Mouse (Mus musculus) right cerebral cortex, postnatal 14 days (tissue): ENCODE measurements around the gene Ufsp1.

Experiments
- DNase-seq: peaks from one replicate; pipeline ENCODE4 v3.0.0; 2022

The Ufsp1 gene

DNA sequence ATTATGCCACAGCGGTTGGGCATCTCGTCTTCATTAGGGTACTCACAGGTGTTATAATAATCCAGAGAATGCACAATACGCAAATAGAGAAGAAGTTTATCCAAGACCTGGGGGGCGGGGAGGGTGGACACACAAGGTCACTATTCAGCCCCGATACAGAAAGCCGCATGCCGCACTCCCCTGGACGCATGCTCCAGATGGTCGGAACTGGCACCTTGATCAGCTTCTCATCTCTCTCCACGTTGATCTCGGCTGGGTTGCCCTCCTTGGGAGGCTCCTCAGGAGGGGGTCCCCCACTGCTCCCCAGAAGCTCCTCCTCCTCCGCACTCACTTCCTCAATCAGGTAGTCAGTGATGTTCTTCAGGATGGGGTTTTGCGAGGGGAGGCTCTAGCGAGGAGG, 2.7 kb downstream of the Ufsp1 start:
- no peak for DNase-seq

DNA sequence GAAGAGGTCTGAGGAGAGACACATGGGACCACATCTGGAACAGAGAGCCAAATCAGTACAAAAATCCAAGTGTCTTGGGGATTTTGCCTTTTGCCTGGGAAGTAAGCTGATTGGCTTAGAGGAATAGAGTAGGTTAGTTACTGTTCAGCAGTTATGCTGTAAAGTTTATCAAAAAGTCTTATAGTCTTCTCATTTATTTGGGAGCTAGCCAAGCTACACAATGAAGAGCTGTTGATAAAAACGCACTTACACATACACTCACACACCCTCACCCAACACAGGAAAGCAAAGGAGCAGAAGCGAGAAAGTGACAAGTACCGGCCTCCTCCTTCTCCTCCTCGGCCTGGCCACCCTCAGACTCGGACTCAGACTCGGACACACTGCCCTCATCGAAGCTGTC, 4.8 kb downstream of the Ufsp1 start:
- no peak for DNase-seq

DNA sequence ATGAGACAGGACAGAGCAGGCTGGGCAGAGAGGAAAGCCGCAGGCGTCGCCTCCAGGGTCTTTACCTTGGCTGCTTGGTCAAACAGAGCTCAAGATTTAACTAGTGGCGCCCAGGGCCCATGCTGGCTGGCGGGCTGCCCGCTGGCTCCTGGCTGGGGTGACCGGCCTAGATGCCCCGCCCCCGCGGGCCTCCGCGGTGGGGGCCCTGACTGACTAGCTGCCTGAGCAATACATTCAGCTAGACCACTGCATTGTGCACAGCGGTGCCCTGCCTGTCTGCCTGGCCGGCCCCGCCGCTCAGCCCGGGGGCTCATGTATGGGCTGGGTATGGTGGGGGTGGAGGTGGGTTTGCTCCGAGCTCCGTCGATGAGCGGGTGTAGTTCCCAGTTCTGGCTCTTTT, 6.8 kb downstream of the Ufsp1 start:
- DNase-seq, result no peak

DNA sequence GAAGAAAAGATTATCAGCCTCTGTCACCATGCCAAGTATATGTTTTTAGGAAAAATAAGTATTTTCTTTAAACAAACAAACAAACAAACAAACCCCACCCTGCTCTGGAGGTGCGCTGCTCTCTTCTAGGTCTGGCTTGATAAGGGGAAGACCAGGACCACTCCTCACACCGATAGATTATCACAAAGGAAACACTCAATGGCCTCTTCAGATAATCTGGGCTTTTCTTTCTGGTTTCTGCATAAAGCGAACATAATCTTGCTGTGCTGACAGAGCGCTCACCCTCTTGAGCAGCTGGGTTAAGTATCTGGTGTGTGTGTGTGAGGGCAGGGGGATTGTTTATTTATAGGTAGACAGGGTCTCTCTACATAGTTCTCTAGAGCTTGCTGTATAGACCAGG, 9.2 kb downstream of the Ufsp1 start:
- DNase-seq, result no peak

DNA sequence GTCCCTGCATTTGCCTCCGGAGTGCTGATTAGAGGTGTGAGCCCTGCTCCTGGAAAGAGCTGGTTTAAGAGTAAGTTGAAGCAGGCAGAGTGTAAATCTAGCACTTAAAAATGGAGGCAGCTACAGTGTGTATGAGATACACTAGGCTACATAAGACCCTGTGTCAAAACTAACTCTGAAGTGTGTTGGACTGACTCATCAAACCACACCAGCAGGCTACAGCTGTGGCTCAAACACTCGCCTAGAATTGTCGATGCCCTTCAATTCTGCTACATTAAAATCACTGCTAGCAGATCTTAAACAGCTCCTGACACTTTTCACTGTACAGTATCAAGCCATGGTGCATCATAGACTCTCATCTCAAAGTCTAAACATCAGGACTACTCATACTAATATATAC, 9.7 kb downstream of the Ufsp1 start:
- no peak for DNase-seq

DNA sequence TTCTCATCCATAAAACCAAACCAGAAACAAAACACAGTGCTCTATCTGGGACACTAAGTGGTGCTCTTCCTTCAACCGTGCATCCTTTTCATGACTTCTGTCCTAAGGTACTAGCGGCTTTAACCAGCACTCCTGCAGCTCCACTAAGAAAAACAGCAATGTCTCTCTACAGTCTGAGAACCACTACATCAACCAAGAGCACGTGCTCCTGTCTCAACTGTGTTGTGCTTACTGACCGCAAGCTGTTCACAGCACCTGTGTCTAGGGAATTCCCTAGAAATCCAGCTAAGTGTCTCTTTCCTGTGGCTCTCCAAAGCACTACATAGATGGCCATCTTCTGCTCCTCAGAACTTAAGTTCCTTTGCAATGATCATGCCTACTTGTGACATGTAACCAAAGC, 10.4 kb downstream of the Ufsp1 start:
- no peak for DNase-seq

DNA sequence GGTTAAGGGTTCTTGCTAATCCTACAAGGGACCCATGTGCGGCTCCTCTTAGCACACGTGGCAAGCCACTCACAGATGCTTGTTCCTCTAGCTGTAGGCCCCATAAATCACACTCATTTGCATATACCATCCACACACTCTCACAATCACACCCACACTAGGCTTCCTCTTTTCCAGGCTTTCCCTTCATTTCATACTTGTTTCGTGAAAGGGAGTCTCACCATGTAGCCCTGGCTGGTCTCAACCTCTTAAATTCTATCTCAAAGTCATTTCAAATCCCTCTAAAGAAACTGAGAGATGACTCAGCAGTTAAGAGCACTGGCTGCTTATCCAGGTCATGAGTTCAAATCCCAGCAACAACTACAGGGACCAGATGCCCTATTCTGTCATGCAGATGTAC, 11.4 kb downstream of the Ufsp1 start:
- DNase-seq, result no peak

DNA sequence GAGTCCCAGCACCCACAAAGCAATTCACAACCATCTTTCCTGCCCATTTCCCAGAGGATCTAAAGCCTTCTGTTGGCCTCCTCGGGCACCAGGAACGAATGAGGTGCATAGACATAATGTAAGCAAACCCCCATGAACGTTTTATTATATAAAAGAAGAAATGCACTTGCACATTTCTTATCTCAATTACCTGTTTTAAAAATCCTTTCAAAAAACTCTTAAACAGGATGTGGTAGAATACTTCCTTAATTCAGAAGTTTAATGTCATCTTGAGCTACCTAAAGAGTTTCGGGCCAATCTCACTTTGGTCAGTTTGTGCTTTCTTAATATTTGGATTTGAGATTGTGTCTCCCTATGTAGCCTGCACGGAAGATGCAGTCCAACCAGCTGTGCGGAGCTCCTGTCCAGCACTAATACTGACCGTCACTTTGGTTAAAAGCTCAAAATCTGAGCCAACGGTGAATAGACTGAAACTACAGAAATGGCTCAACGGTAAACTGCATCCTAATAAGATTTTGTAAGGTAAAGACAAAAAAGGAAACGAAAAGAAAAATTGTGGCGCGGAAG, 12.1 kb downstream of the Ufsp1 start:
- DNase-seq, result no peak

DNA sequence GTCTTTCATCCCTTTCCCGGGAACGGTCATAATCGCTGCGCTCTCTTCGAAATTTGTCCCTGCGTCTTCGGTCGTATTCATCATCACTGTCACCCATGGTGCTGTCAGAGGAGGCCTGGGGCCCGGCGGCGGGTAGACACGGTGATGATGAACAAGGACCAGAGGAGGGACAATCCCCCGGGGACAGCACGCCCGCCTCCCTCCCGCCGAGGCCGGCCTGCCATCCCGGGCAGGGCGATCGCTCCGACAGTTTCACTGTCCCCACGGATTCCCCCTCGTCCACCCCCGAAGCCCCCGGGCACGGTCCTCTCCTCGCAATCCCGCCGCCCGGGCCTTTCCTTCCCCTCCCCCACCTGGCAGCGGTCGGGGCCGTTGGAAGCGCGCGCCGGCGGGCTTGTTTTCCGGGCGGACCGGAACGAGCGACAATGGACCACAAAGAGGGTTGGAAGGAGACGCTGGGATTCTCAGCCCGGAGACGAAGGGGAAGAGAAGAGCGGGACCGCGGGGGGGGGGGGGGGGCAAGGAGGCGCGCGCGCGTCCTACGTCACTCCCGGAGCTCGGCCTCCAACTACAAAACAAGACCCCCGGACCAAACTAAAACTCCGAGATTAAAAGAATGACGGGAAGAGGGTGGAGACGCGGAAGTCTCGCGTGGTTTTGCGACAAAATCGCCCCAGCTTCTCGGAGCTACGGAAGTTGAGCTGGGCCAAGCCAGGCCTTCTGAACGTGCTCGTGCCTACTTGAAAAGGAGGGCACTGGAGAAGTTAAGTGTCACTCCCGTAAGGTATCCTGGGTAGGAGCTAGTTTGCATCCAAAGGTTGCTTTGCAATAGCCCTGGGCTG, 12.9 kb downstream of the Ufsp1 start, which contains the start of gene Srrt:
TSS of gene Srrt (minus strand) at position 604 of the 842 bp plus-strand sequence.
- DNase-seq, result peak; percentile 90

DNA sequence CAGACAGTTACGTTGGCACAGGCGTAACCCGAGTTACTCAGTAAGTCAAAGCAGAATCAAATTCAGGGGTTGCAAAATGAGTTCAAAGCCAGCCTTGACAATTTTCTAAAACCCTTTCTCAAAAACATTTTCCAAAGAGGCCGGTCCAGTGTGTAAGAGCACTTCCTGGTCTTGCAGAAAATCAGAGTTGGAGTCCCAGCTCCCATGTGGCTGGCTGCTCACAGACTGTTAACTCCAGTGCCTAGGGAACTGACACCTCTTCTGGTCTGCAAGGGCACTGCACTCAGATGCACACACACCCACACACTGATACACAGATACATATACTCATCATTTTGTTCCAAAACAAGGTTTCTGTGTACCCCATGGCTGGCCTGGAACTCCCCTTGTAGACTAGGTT, 13.9 kb downstream of the Ufsp1 start:
- DNase-seq, result no peak

DNA sequence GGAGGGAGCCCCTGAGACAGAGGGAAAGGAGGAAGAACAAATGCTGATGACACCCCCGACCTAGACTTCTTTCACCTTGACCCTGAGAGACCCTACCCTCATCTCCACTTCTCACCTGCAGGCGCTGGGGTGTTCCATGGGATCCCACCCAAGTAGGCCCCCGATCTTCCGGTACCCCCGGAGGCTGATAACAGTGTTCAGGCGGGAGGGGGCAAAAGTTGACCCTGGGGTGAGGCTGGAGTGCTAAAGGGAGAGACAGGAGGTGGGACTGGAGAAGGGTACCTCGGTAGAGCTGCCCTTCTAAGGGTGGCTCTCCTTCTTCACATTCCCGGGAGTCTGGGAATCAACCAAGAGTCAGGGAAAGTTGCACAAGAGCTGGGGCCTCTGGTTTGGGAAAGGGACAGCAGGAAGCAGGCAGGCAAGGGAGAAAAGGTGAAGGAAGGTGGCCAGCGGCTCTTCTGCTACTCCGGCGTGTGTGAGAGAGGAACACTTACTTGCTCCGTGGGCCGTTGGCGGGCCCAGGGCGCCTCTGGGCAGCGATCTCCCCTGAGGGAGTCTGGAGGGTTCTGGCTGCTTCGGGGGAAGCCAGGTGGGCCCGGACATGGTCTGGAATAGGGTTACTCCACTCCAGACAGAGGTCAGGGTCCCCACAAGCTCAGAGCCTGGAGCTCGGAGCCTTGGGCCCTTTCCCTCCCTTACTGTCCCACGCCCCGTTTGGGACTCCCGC, 19.2 kb downstream of the Ufsp1 start:
- no peak for DNase-seq

DNA sequence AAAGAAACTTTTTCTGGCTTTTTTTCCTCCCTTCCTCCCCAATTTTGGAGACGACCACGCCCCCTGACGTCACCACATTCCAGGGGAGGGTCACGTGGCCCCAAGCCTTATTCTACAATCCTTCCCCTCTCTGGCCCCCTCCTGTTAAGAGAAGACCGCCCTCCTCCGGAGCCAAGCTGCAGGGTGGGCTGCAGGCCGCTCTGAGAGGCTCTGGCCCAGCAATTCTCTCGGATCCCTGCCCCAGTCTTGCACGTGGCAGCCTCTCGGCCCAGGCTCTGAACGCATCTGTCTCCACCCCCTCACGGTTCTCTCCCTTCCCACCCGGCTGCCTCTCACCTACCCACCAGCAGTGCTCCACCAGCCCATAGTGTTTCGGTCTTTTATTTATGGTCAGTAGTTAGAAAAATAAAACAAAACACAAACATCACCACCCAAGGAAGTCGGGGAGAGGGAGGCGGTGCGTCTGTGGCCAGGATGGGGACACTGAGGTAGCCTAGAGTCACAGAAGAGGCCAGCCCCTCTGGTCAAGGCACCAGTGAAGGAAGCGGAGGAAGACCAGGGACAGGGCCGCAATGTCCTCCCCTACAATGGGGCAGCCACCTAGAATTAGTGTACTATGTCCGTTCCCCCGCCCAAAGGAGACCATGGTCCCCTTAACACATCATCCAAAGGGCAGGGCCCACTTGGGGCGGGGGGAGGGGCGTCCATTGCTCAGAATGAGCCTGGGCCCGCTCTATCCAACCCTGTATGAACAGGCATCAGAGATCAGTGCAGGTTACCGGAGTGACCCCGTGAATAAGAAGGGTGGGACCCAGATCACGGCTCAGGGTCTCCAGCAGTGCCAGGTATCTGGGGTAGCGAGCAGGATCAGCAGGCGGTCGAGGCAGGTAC, 20.0 kb downstream of the Ufsp1 start, which contains the start of gene Trip6:
TSS of gene Trip6 (minus strand) at position 212 of the 891 bp plus-strand sequence.
- peak; percentile 72 for DNase-seq

DNA sequence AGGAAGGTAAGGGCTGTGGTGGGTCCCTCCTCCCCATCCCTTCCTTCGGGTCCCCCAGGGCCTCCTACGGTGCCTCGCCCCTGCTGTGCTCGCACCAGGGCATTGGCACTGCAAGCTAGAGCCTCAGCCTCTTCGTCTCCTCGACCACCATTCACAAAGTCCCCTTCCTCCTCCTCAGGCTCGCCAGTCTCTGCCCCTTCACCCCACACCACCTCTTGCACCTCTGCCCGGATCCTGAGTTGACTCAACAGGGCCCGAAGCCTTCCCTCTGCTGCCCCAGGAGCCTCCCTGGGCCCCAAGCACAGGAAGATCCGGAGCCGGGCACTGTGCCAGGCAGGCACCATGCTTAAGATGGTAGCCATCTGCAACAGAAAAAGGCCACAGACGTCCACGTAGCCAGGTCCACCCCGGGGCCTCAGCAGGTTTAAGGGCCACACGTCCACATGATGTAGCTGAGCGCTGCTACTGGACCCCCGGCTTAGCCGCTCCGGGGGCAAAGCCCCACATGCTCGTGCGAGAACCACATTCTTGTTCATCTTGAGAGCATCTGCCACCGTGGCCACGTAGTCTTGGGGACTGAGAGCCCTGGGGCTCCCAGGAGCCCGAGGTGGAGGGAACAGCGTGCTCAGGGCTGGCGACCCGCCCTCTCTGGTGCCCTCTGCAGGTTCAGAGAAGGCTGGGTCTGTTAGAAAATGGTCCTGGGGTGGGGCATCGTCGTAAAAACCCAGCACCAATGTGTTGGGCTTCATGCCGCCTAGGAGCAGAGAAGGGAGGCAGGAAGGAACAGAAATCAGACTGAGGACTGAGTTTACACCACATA, 20.9 kb downstream of the Ufsp1 start:
- DNase-seq, result no peak

DNA sequence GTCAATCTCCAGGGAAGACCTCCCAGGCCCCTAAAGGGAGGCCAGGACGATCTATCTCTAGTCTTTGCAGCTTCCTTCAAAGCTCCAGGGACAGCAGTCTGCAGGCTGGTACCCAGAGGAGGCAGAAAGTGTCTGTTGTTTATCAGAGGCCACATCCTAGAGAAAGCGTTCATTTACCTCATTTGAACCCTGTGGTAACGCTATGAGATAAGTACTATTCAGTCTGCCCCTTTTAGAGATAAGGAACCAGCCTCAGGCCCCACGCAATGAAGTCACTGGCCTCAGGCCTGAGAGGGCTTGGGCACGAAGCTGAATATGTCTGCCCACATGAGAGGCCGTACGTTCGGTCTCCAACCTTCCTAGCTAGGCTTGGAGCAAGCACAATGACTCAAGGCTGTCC, 22.9 kb downstream of the Ufsp1 start:
- no peak for DNase-seq

DNA sequence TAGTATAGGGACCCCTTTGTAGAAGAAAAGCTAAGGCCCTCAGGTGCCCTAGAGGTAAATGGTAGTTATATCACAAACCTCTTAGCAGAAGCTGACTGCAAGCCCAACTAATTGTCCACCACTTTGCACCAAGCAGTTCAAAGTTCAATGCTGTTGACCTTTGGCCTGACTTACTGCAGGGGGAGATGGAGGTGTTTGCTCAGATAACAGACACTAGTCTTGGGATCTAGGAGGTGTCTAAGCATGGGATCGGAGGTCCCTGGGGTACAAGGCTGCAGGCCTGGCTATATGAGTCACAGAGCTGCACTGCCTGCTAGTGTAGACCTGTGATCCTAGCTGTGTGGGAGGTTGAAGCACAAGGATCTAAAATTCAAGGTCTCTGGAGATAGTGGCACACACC, 24.1 kb downstream of the Ufsp1 start:
- DNase-seq, result no peak

DNA sequence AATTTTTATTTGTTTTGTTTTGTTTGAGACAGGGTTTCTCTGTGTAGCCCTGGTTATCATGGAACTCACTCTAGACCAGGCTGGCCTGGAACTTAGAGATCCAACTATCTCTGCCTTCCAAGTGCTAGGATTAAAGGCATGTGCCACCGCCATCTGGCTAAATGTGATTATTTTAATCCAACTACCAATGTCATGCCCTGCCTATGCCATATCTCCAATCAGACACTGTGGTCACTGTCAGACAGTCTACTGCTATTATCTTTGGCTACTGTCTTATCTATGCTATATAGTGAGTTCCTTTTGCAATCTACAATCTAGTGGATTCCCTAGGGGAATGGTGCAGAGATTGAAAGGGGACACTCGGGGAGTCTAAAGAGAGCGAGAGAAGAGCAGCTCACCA, 26.6 kb downstream of the Ufsp1 start:
- DNase-seq, result no peak

DNA sequence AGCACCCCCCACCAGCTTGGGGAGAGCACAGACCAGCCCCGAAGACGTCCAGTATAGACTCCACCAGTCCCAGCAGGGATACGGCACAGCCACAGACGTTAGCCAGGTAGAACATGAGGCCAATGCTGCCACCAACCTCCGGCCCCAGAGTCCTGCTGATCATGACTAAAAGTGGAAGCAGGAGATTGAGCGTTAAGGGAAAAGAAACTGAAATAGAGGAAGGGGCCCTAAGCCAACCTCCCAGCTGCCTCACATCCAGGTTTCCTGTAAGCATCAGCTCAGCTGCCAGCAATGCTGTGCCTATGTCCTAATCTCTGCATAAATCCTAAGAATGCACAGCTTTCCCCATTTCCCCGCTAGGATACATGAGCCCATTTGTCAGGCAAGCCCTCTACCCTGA, 36.5 kb downstream of the Ufsp1 start:
- no peak for DNase-seq

DNA sequence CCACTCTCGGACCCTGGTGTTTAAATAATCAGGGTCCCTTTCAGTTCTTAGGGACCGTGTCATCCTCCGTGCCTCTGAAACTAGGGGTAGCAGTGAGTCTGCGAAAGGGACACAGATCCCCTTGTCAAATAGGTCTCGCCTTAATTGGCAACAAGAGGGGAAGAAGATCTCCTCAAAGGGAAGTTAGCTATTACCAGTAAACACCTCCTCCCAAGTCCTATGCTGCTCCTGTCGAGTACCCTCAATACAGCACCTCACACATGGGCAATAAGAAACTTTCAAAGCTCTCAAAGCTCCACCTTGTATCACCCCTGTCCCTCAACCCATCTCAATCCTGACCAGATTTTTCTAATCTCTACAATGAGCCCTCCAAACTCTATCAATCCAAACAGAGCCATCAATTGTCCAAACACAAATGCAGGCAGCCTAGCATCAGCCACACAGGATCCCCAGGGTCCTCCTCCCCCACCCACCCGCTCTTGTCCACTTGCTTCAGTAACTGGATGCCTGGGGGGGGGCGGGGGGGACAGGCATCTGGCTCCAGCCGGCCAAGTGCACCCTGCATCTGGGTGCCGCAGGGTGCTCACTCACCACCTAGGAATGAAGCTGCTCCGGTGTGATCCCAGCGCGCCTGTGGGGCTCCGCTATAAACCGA, 38.6 kb downstream of the Ufsp1 start:
- DNase-seq, result no peak

DNA sequence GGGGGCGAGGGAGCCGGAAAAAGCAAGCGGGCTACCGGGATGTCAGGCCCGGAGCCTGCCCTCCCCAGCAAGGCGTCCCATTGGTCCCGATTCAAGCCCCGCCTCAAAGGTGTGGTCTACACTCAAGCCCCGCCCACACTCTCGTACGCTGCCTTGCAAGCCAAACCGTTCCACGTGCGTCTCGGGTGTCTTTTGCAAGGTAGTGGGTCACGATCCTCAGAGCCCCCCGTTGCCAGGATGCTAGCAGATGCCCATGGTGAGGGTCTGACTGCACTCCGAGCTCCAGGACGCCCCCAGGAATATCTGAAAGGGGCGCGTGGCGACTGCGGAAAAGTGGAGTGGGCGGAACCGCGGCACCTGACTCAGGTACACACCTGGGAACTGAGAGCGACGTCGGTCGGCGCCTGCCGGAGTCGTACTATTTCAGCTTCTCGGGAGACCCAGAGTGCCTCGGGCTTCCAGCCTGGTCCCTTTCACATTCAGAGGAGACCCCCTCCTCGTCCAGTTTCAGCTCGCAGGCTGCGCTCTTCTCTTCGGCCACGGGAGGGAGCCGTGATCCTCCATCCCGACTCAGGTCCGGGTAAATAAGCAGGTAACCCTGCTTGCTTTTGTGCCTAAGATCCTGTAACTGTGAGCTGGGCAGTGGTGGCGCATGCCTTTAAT, 39.2 kb downstream of the Ufsp1 start, which contains the start of gene Slc12a9:
TSS of gene Slc12a9 (minus strand) at position 86 of the 663 bp plus-strand sequence.
- DNase-seq, result peak; percentile 94

DNA sequence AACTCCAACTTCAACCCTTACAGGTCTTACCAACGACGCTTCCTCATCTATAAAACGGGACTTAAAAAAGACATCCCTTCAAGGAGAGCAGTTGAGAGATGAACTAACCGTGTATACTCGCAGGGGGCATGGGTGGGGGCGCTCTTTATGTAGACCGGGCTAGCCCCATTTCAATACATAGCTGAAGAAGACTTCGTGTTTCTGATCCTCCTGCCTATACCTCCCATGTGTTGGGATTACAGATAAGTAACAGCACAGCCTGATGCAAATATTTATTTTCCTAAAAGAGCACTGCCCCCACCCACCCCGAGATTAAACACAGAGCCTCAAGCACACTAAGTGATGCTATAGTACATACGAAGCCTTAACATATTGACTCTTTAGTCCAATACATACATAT, 39.9 kb downstream of the Ufsp1 start:
- no peak for DNase-seq

DNA sequence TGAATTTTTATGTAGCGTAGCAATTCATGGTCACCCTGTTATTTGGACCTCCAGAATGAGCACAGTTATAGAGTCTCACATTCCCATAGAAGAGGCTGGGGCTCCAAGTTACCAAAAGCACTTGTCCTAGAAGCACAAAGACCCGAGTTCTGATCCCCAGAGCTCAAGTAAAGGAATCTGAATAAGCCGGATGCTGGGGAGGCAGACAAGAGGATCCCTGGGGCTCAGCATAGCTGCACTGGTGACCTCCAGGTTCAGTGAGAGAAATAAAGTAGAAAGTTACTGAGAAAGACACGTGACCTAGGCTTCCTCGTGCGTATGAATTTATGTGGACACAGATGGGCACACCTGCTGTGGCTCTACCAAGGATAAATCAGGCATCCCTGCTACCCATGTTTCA, 40.6 kb downstream of the Ufsp1 start:
- DNase-seq, result no peak
